Mouse (Mus musculus) small intestine, adult 10 weeks (tissue): ENCODE data around the gene Foxred2. TPM values are rescaled to one million over a fixed set of nuclear protein-coding genes. Genes with fewer than 3 reads are reported as not detected.

Experiments
- polyA plus RNA-seq: library from polyadenylated mRNA; stranded (reverse); fragments of 350-450 nt; fragmentation: Illumina TruSeq; extraction: RNeasy Lipid Tissue Mini Kit (QIAGEN cat#74804); gene quantifications from one replicate; pipeline ENCODE4 v1.2.3, GENCODE M21; 2014; ENCODE audit warnings: low replicate concordance

Gene Foxred2
- polyA plus RNA-seq = 1.0 TPM

GRCm38 (mm10) chr15:77956404-77956901 lies at the start of gene Foxred2:
Gene Foxred2, minus strand, starts transcription at chr15:77956722.

GRCm38 (mm10) chr15:77970470-77971292 lies 14.2 kb upstream of the Foxred2 start, which contains the start of gene Eif3d:
Gene Eif3d, minus strand, starts transcription at chr15:77970813.

GRCm38 (mm10) chr15:77928673-77929331 lies 27.7 kb downstream of the Foxred2 start, which contains the start of gene Txn2:
Gene Txn2, minus strand, starts transcription at chr15:77929006.

Other genes starting within 250 kb of the Foxred2 start
- gene Apol9b, start 227.7 kb downstream of the Foxred2 start, polyA plus RNA-seq = 2.5 TPM
- 0.15 TPM for gene Apol8, start 199.7 kb downstream of the Foxred2 start, polyA plus RNA-seq
- 5.8 TPM for gene Myh9, start 114.5 kb downstream of the Foxred2 start, polyA plus RNA-seq
- 68.4 TPM for gene Txn2, start 27.7 kb downstream of the Foxred2 start, polyA plus RNA-seq
- 8.1 TPM for gene Eif3d, start 14.1 kb upstream of the Foxred2 start, polyA plus RNA-seq
- gene Cacng2, start 163.3 kb upstream of the Foxred2 start, polyA plus RNA-seq = not detected
- gene Ift27, start 217.4 kb upstream of the Foxred2 start, polyA plus RNA-seq = not detected
- gene Pvalb, start 249.7 kb upstream of the Foxred2 start, polyA plus RNA-seq = not detected